Mouse (Mus musculus) G1E (cell line): ENCODE data around the gene Gtsf1. TPM values are rescaled to one million over a fixed set of nuclear protein-coding genes. Genes with fewer than 3 reads are reported as not detected.

Experiments
- ATAC-seq: 2 replicates; pipeline ENCODE4 v1.8.0; 2016; ENCODE audit warnings: mild to moderate bottlenecking; ENCODE audit not compliant: insufficient number of reproducible peaks, poor library complexity, low FRiP score, severe bottlenecking; ENCODE audit errors: extremely low read depth
- DNase-seq: peaks from one replicate; pipeline ENCODE4 v3.0.0; 2012; ENCODE audit warnings: low spot score
- H3K27me3 ChIP-seq: 2 replicates; pipeline ENCODE4 v1.6.1; 2012; ENCODE audit warnings: mild to moderate bottlenecking, low read length, inconsistent platforms; ENCODE audit not compliant: insufficient read depth
- H3K36me3 ChIP-seq: replicated peaks from 2 replicates; pipeline ENCODE3; 2012; ENCODE audit warnings: mild to moderate bottlenecking, inconsistent platforms
- H3K4me1 ChIP-seq: 2 replicates; pipeline ENCODE4 v1.6.1; 2012; ENCODE audit warnings: low read depth, low read length, inconsistent platforms, mixed read lengths; ENCODE audit not compliant: insufficient read depth
- H3K4me3 ChIP-seq: 2 replicates; pipeline ENCODE4 v1.5.1; 2012; ENCODE audit warnings: low read depth, mild to moderate bottlenecking, inconsistent platforms, low read length, moderate library complexity, mixed read lengths
- H3K9me3 ChIP-seq: replicated peaks from 2 replicates; pipeline ENCODE4 v1.6.1; 2012; ENCODE audit warnings: inconsistent platforms
- CTCF ChIP-seq: IDR thresholded peaks from 2 replicates; pipeline ENCODE4 v1.5.1; 2012; ENCODE audit warnings: low read depth, low read length, inconsistent platforms, mixed read lengths
- GATA1 ChIP-seq: IDR thresholded peaks from 2 replicates; pipeline ENCODE4 v1.6.1; 2012; ENCODE audit warnings: borderline replicate concordance, low read length, inconsistent platforms, mixed read lengths
- GATA2 ChIP-seq: IDR thresholded peaks from 2 replicates; pipeline ENCODE4 v1.6.1; 2012; ENCODE audit warnings: low read depth, low read length, inconsistent platforms, borderline replicate concordance
- POLR2AphosphoS5 ChIP-seq: IDR thresholded peaks from 2 replicates; pipeline ENCODE4 v1.6.1; 2012; ENCODE audit warnings: low read depth, low read length, inconsistent platforms; ENCODE audit not compliant: insufficient replicate concordance
- TAL1 ChIP-seq: conservative IDR thresholded peaks from 2 replicates; pipeline ENCODE4 v1.6.1; 2012; ENCODE audit warnings: low read depth, low read length, inconsistent platforms, mixed read lengths
- polyA plus RNA-seq: library from polyadenylated mRNA; stranded (reverse); fragments of >175 nt; gene quantifications from 2 replicates; pipeline ENCODE4 v1.2.3, GENCODE M21; 2012
- total RNA-seq, 2 experiments: library from RNA; stranded (forward) in 1 of 2; stranded (reverse) in 1 of 2; fragments of 200-1000 nt in 1 of 2; fragments of >200 nt in 1 of 2; fragmentation: Nextera tagmentation in 1 of 2; gene quantifications; 2 replicates each; pipeline ENCODE4 v1.2.3; 2014 to 2017

Gtsf1 gene
- total and polyA plus RNA-seq, 3 experiments, result not detected

DNA sequence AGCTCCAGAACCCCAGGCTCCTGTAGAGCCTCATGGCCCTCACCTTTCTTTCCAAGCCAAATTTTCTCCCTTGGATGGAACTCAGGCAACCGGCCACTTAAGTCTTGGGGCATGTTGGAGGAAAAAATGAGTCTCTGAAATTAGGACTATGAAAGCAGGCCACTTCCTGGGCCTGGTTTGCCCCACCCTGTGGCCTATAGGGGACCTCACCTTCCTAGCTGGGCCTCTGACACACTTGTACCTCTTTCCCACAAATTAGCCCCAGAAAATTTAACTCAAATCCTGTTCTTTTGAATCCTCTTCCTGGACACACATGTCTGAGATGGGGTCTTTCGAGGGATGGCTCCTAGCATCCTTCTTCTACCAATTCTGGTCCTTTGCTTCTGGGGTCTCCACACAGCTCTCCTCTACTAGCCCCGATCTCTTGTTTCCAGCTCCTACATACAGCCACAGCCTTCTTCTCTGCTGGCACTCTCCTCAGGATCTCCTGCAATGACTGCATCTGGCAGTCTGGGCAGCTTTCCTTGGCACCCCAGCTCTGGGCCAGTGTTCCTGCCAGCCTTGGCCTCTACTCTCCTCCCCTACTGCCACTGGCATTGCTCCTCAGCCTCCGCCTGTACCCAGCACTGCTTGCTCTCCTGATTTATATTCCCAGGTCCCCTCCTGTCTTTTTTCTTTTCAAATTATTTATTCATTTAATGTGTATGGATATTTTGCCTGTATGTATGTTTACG is 70.2 kb downstream of the Gtsf1 start:
- H3K36me3 ChIP-seq, result peaks cover 72% of the 10 kb centered on the region
- no peak for DNase-seq
- H3K9me3 ChIP-seq, result no peaks in the 10 kb centered on the region
- peaks cover 9% of the 10 kb centered on the region; the same call in 1 of the 2 replicates for H3K4me1 ChIP-seq
- ATAC-seq, result no peak
- peaks cover 35% of the 10 kb centered on the region for H3K27me3 ChIP-seq
- no peak overlapping the region for H3K4me3 ChIP-seq
- no peak for TF ChIP-seq GATA1
- no peak for TF ChIP-seq POLR2AphosphoS5
- no peak for TF ChIP-seq CTCF
- no peak for TF ChIP-seq TAL1
- no peak for TF ChIP-seq GATA2

GRCm38 (mm10) chr15:103359122-103359510 is 71.2 kb downstream of the Gtsf1 start:
- Histone ChIP-seq H3K27me3 (peaks cover 38% of the 10 kb centered on the region), H3K36me3 (peaks cover 78% of the 10 kb centered on the region), H3K4me3 (no peak overlapping the region), H3K9me3 (no peaks in the 10 kb centered on the region), H3K4me1 (peaks cover 9% of the 10 kb centered on the region; the same call in 1 of the 2 replicates)
- TF ChIP-seq GATA1 (no peak), TAL1 (no peak), CTCF (no peak)
- DNase-seq (no peak), ATAC-seq (no peak)

DNA sequence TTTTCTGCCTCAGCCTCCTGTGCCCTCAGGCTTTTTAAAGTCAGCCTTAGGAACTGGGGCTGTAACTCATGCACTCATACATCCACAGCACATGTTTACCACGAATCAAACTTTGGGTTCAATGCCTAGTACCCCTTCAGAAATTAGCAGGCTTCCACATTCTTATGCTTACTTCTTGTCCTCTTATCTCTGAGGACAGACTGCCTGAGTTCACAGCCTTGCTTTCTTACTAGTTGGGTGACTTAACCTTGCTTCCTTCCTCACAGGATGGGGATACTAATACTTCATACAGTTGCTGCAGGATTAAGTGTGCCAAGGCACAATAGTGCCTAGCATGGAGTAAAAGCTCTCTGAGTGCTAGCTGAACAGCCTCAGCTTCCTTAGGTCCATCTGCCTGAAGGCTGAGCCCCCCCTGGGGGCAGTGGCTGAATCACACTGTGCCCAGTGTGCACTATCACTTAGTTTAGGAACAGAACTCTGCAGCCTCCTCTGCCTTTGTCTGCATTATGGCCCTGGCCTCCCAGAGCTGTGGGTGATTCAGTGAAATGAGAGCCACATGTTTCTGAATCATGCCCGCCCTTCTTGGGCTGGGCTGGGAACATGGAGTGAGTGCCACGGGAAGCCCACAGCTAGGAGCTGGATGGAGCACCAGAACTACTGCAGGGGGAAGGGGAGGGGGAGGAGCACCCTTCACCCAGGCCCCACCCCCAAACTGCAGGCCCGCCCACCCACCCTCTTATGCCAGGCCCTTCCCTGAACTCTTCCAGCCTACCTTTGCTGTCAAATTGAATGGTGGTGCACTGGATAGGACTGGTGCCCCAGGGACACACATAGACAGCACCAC is 71.8 kb downstream of the Gtsf1 start:
- H3K4me3 ChIP-seq, result no peak overlapping the region
- H3K27me3 ChIP-seq, result peaks cover 40% of the 10 kb centered on the region
- no peak for ATAC-seq
- TF ChIP-seq GATA2 (no peak), TAL1 (no peak), GATA1 (no peak), CTCF (no peak), POLR2AphosphoS5 (no peak)
- H3K4me1 ChIP-seq, result peaks cover 9% of the 10 kb centered on the region; the same call in 1 of the 2 replicates
- H3K36me3 ChIP-seq, result peaks cover 79% of the 10 kb centered on the region
- no peak for DNase-seq
- no peaks in the 10 kb centered on the region for H3K9me3 ChIP-seq

DNA sequence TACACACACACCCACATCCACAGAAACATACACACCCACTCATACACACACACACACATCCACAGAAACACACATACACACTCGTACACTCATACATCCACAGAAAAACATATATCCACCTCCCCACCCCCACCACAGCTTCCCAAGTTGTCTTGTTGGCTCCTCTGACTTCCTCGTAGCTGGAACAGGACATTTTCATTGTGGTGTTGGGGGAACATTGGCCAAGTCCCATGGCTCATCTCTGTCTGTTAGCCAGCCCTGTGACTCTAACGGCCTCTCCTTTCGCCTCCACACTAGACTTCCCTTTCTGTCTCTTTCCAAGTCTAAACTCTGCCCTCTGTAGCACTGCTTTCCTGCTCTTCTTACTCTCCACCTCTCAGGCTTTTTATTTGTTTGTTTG is 72.5 kb downstream of the Gtsf1 start:
- Histone ChIP-seq H3K36me3 (peaks cover 86% of the 10 kb centered on the region), H3K4me1 (peaks cover 9% of the 10 kb centered on the region; the same call in 1 of the 2 replicates), H3K27me3 (peaks cover 38% of the 10 kb centered on the region), H3K4me3 (no peak overlapping the region), H3K9me3 (no peaks in the 10 kb centered on the region)
- no peak for ATAC-seq
- no peak for DNase-seq
- TF ChIP-seq TAL1, result no peak
- no peak for TF ChIP-seq GATA1
- no peak for TF ChIP-seq CTCF
- TF ChIP-seq GATA2, result no peak
- TF ChIP-seq POLR2AphosphoS5, result no peak

DNA sequence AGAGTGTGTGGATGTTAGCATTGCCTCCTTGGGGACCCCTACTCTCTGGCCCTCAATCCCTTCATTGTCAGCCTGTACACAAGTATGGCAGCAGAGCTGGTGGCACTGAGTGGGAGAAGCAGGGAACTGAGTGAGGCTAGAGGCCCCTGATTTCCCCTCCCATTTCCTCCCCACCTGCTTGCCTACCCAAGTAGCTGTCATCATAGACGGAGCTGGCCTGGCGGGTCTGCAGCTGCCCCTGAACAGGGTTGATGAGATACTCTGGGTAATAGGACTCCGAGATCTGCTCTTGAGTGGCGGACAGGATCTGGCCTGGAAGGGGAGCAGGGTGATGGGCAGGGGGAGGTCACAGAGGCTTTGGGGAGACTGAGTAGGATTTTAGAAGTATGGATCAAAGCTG is 74.1 kb downstream of the Gtsf1 start:
- peaks cover 93% of the 10 kb centered on the region for H3K36me3 ChIP-seq
- H3K9me3 ChIP-seq, result no peaks in the 10 kb centered on the region
- no peak overlapping the region for H3K4me3 ChIP-seq
- no peak for TF ChIP-seq GATA1
- no peak for TF ChIP-seq GATA2
- TF ChIP-seq CTCF, result no peak
- no peak for TF ChIP-seq POLR2AphosphoS5
- TF ChIP-seq TAL1, result no peak
- no peak for DNase-seq
- ATAC-seq, result no peak
- H3K27me3 ChIP-seq, result peaks cover 43% of the 10 kb centered on the region
- peaks cover 9% of the 10 kb centered on the region; the same call in 1 of the 2 replicates for H3K4me1 ChIP-seq

DNA sequence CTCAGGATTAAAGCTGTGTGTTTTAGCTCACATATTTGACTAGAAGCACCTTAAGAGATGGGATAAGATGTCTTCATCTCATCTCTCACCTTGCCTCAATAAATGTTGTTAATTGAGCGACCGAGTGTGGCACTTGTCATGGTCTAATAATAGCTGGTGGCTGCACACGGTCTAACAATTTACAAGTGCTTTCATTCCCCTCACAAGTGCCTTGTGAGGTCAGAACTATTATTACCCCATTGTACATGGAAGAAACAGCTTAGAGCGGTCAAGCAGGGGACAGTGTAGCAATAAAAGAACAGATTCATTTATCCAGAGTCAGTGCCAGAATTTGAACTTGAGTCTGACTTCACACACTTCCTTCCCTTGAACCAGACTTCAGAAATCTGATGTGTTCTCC is 74.8 kb downstream of the Gtsf1 start:
- peaks cover 50% of the 10 kb centered on the region for H3K27me3 ChIP-seq
- H3K4me1 ChIP-seq, result peaks cover 9% of the 10 kb centered on the region; the same call in 1 of the 2 replicates
- no peaks in the 10 kb centered on the region for H3K9me3 ChIP-seq
- ATAC-seq, result no peak
- peaks cover 98% of the 10 kb centered on the region for H3K36me3 ChIP-seq
- no peak for DNase-seq
- H3K4me3 ChIP-seq, result no peak overlapping the region
- TF ChIP-seq GATA2 (no peak), CTCF (no peak), POLR2AphosphoS5 (no peak), TAL1 (no peak), GATA1 (no peak)
